Mouse (Mus musculus) forebrain, embryonic 12.5 days (tissue): ENCODE data around the gene Tmem160. TPM values are rescaled to one million over a fixed set of nuclear protein-coding genes. Genes with fewer than 3 reads are reported as not detected.

Experiments used
- ATAC-seq: fragments of 200-750 bp; cut with Nextera tagmentation; 2 replicates; pipeline ENCODE4 v1.8.0; 2017; ENCODE audit warnings: moderate TSS enrichment; ENCODE audit not compliant: low FRiP score
- H3K27ac ChIP-seq: fragments of 300-500 bp; sonication (generic); 2 replicates; pipeline ENCODE4 v1.5.1; 2016; ENCODE audit warnings: mild to moderate bottlenecking
- H3K27me3 ChIP-seq: fragments of 300-500 bp; sonication (generic); 2 replicates; pipeline ENCODE4 v1.6.1; 2016; ENCODE audit warnings: mild to moderate bottlenecking
- H3K36me3 ChIP-seq: fragments of 300-500 bp; sonication (generic); replicated peaks from 2 replicates; pipeline ENCODE4 v1.6.1; 2016; ENCODE audit warnings: mild to moderate bottlenecking
- H3K4me1 ChIP-seq: fragments of 300-500 bp; sonication (generic); 2 replicates; pipeline ENCODE4 v1.6.1; 2016
- H3K4me2 ChIP-seq: fragments of 300-500 bp; sonication (generic); 2 replicates; pipeline ENCODE4 v1.6.1; 2016; ENCODE audit warnings: mild to moderate bottlenecking, moderate library complexity
- H3K4me3 ChIP-seq: fragments of 300-500 bp; sonication (generic); replicated peaks from 2 replicates; pipeline ENCODE4 v1.5.1; 2016; ENCODE audit warnings: mild to moderate bottlenecking
- H3K9ac ChIP-seq: fragments of 300-500 bp; sonication (generic); 2 replicates; pipeline ENCODE4 v1.6.1; 2016; ENCODE audit warnings: mild to moderate bottlenecking
- H3K9me3 ChIP-seq: fragments of 300-500 bp; sonication (generic); 2 replicates; pipeline ENCODE4 v1.6.1; 2016
- WGBS: fragments of 180-500 bp; shearing (Covaris S2); methylation state at CpG from one replicate; pipeline ENCODE4 v1.1.7; 2016; 5-methylcytosine and 5-hydroxymethylcytosine counted together
- polyA plus RNA-seq: library from polyadenylated mRNA; unstranded; fragments of >200 nt; fragmentation: Nextera tagmentation; extraction: Ambion mirVana; gene quantifications from 2 replicates; pipeline ENCODE4 v1.2.1, GENCODE M21; 2016

The Tmem160 gene
- polyA plus RNA-seq, 1 experiment from 2014 or later: 53.1 TPM

- H3K27me3 ChIP-seq: no peaks in the 10 kb centered on the region
- no peak overlapping the region for H3K4me3 ChIP-seq
- ATAC-seq: no peak
- no peaks in the 10 kb centered on the region for H3K9me3 ChIP-seq
- 80% methylated on average over 2 of the region's 2 CpGs for WGBS
- no peak overlapping the region for H3K27ac ChIP-seq
- no peaks in the 10 kb centered on the region for H3K4me1 ChIP-seq
- H3K36me3 ChIP-seq: peaks cover 73% of the 10 kb centered on the region
- no peak overlapping the region for H3K9ac ChIP-seq
- no peak overlapping the region for H3K4me2 ChIP-seq
Measured at GRCm38 (mm10) chr7:16504573-16505225, 52.1 kb downstream of the Tmem160 start.

Other genes with a start within 250 kb of the Tmem160 start
- gene Dhx34, start 230.7 kb upstream of the Tmem160 start, polyA plus RNA-seq: 17.1 and 20.5 TPM in 2 replicates
- gene C5ar2, start 208.6 kb upstream of the Tmem160 start, polyA plus RNA-seq: not detected in 2 replicates
- 0.70 and 0.73 TPM in 2 replicates for gene C5ar1, start 193.2 kb upstream of the Tmem160 start, polyA plus RNA-seq
- gene Inafm1, start 179.2 kb upstream of the Tmem160 start, polyA plus RNA-seq: 13.4 and 14.5 TPM in 2 replicates
- 42.3 and 44.6 TPM in 2 replicates for gene Ccdc9, start 166.0 kb upstream of the Tmem160 start, polyA plus RNA-seq
- gene Bbc3, start 144.4 kb upstream of the Tmem160 start, polyA plus RNA-seq: 12.8 and 14.6 TPM in 2 replicates
- 403 and 415 TPM in 2 replicates for gene Sae1, start 65.0 kb upstream of the Tmem160 start, polyA plus RNA-seq
- gene Zc3h4, start 51.9 kb upstream of the Tmem160 start, polyA plus RNA-seq: 25.5 and 27.0 TPM in 2 replicates
- gene Npas1, start 24.9 kb downstream of the Tmem160 start, polyA plus RNA-seq: 1.8 and 2.0 TPM in 2 replicates
- 40.8 and 47.5 TPM in 2 replicates for gene Arhgap35, start 162.2 kb downstream of the Tmem160 start, polyA plus RNA-seq
- not detected in 2 replicates for gene Ceacam15, start 222.9 kb downstream of the Tmem160 start, polyA plus RNA-seq